Mouse (Mus musculus) limb, embryonic 13.5 days (tissue): ENCODE results near the gene Sdk2. TPM values are rescaled to one million over a fixed set of nuclear protein-coding genes. Genes with fewer than 3 reads are reported as not detected.

Experiments
- ATAC-seq: fragments of 200-750 bp; cut with Nextera tagmentation; 2 replicates; pipeline ENCODE4 v1.8.0; 2017; ENCODE audit warnings: low read depth, moderate number of reproducible peaks, moderate TSS enrichment; ENCODE audit not compliant: low FRiP score
- H3K27ac ChIP-seq: fragments of 300-500 bp; sonication (generic); 2 replicates; pipeline ENCODE4 v1.5.1; 2015; ENCODE audit warnings: inconsistent platforms, mild to moderate bottlenecking, moderate library complexity
- H3K27me3 ChIP-seq: fragments of 300-500 bp; sonication (generic); 2 replicates; pipeline ENCODE4 v1.6.1; 2015; ENCODE audit warnings: mild to moderate bottlenecking, inconsistent platforms
- H3K36me3 ChIP-seq: fragments of 300-500 bp; sonication (generic); 2 replicates; pipeline ENCODE4 v1.6.1; 2015; ENCODE audit warnings: inconsistent platforms, mild to moderate bottlenecking, moderate library complexity
- H3K4me1 ChIP-seq: fragments of 300-500 bp; sonication (generic); 2 replicates; pipeline ENCODE4 v1.6.1; 2015; ENCODE audit warnings: inconsistent platforms
- H3K4me2 ChIP-seq: fragments of 300-500 bp; sonication (generic); replicated peaks from 2 replicates; pipeline ENCODE4 v1.6.1; 2015; ENCODE audit warnings: inconsistent platforms, mild to moderate bottlenecking, moderate library complexity
- H3K4me3 ChIP-seq: fragments of 300-500 bp; sonication (generic); 2 replicates; pipeline ENCODE4 v1.5.1; 2015; ENCODE audit warnings: moderate library complexity, mild to moderate bottlenecking, inconsistent platforms
- H3K9ac ChIP-seq: fragments of 300-500 bp; sonication (generic); 2 replicates; pipeline ENCODE4 v1.6.1; 2015; ENCODE audit warnings: mild to moderate bottlenecking, inconsistent platforms
- H3K9me3 ChIP-seq: fragments of 300-500 bp; sonication (generic); 2 replicates; pipeline ENCODE4 v1.6.1; 2016; ENCODE audit warnings: inconsistent platforms
- WGBS: fragments of 180-500 bp; shearing (Covaris S2); methylation state at CpG from one replicate; pipeline ENCODE4 v1.1.7; 2015; 5-methylcytosine and 5-hydroxymethylcytosine counted together
- polyA plus RNA-seq: library from polyadenylated mRNA; unstranded; fragments of >200 nt; fragmentation: Nextera tagmentation; extraction: Ambion mirVana; gene quantifications from 2 replicates; pipeline ENCODE4 v1.2.1, GENCODE M21; 2015

The Sdk2 gene
- polyA plus RNA-seq, 1 experiment from 2014 or later: 5.8 TPM

DNA sequence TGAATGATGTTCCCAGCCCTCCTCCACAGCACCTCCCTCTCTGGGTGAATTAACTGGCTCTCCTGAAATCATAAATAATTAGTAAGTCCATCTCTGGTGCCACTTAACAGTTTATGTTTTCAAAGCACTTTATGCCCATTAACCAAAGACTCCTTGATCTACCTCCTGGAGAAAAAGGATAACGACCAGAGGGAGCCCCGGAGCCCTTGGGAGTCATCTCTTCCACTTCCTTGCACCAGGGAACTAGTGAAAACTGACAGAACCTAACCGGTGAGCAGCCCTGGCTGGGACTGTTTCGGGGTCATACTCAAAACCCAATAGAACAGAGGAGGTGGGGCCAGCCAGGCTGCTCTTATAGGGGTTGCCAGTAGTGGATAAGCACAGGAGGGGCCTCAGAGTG lies 22.5 kb downstream of the Sdk2 start:
- Histone ChIP-seq H3K9me3 (peaks cover 5% of the 10 kb centered on the region; the same call in 1 of the 2 replicates), H3K4me2 (no peak overlapping the region), H3K4me3 (no peak overlapping the region), H3K36me3 (no peaks in the 10 kb centered on the region), H3K27ac (no peak overlapping the region), H3K9ac (no peak overlapping the region), H3K27me3 (no peaks in the 10 kb centered on the region), H3K4me1 (peaks cover 30% of the 10 kb centered on the region)
- WGBS: 45% methylated on average over 4 of the region's 4 CpGs
- no peak for ATAC-seq

DNA sequence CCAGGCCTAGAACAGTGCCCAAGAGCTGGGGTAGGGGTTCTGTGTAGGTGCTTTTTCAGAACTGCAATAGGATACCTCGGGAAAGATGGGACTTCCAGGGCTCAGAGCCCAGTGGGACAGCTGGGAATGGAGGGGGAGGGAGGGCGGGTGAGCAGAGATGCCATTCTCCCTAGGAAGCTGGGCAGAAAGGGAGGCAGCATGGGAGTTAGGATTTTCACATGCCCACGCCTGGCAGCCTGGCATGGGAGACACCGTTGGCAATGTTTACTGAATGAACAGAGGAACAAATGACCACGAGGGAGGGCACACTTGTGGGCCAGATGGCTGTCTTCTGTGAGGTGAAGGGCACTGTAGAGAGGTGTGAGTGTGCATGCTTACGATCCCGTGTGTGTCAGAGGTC lies 23.3 kb downstream of the Sdk2 start:
- Histone ChIP-seq H3K27ac (no peak overlapping the region), H3K4me1 (peaks cover 30% of the 10 kb centered on the region), H3K4me2 (no peak overlapping the region), H3K9me3 (peaks cover 5% of the 10 kb centered on the region; the same call in 1 of the 2 replicates), H3K36me3 (no peaks in the 10 kb centered on the region), H3K4me3 (no peak overlapping the region), H3K9ac (no peak overlapping the region), H3K27me3 (no peaks in the 10 kb centered on the region)
- no peak for ATAC-seq
- 63% methylated on average over 7 of the region's 7 CpGs for WGBS

DNA sequence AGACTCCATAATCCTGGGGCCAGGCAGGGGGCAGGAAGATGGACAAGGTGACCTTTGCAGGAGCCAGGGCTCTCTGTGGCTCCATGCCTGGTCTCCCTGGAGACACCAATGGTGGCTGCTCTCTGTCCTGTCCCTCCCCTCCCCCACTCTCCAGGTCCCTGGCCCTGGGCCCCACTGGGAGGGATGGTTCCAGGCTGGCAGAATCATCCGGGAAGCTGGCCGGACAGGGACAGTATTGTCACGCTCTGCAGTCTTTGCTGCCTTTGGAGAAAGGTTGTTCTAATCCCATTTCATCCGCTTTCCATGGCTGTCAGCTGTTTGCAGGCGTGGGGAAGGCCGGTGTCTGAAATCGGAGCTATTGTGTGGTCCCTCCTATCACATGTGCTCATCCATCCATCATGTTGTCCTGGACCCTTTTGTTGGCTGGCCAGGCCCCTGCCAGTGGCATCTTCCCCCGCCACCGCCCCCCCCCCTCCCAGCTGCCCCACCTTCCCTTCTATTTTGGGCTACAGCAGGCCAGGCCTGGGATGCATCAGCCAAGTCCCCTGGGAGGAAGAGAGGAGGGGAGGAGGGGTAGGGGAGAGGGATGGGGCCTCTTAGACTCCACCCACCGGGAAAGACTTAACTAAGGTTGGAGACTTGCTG lies 26.3 kb downstream of the Sdk2 start:
- H3K4me3 ChIP-seq: no peak overlapping the region
- peak; percentile 59 for ATAC-seq
- H3K9ac ChIP-seq: no peak overlapping the region
- H3K27me3 ChIP-seq: no peaks in the 10 kb centered on the region
- no peaks in the 10 kb centered on the region for H3K36me3 ChIP-seq
- H3K4me1 ChIP-seq: peaks cover 21% of the 10 kb centered on the region
- WGBS: 21% methylated on average over 9 of the region's 10 CpGs
- no peaks in the 10 kb centered on the region for H3K9me3 ChIP-seq
- no peak overlapping the region for H3K27ac ChIP-seq
- no peak overlapping the region for H3K4me2 ChIP-seq

DNA sequence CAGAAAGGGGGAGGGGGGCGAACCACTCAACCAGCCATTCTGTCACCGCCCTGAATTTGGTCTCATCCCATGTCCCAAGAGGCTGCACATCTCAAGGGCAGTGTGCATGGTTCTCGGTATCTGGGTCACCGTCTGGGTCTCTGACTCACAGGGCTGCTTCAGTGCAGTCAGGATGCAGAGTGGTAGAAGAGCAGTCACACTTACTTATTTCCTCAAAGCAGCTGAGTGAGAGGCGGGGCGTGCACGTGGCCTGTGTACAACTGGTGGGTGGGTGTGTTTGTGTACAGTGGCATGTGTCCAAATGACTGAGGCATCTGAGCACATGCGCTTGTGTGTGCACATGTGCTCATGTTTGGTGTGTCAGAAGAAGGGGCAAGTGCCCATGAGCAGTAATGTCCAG lies 28.8 kb downstream of the Sdk2 start:
- 83% methylated on average over 8 of the region's 8 CpGs for WGBS

GRCm38 (mm10) chr11:114031491-114031890 lies 35.4 kb downstream of the Sdk2 start:
- Histone ChIP-seq H3K4me2 (no peak overlapping the region), H3K27me3 (no peaks in the 10 kb centered on the region), H3K36me3 (no peaks in the 10 kb centered on the region), H3K27ac (peak overlapping the region; percentile 53; the same call in 1 of the 2 replicates), H3K9me3 (no peaks in the 10 kb centered on the region), H3K9ac (no peak overlapping the region), H3K4me3 (no peak overlapping the region), H3K4me1 (peaks cover 30% of the 10 kb centered on the region)
- WGBS: 73% methylated on average over 10 of the region's 10 CpGs
- ATAC-seq: peak; percentile 45; the same call in 1 of the 2 replicates

More for the DNA sequence above, 28.8 kb downstream of the Sdk2 start:
- peaks cover 14% of the 10 kb centered on the region for H3K4me1 ChIP-seq
- H3K9me3 ChIP-seq: no peaks in the 10 kb centered on the region
- H3K4me3 ChIP-seq: no peak overlapping the region
- no peaks in the 10 kb centered on the region for H3K27me3 ChIP-seq
- H3K9ac ChIP-seq: no peak overlapping the region
- H3K4me2 ChIP-seq: no peak overlapping the region
- no peaks in the 10 kb centered on the region for H3K36me3 ChIP-seq
- ATAC-seq: no peak
- no peak overlapping the region for H3K27ac ChIP-seq

DNA sequence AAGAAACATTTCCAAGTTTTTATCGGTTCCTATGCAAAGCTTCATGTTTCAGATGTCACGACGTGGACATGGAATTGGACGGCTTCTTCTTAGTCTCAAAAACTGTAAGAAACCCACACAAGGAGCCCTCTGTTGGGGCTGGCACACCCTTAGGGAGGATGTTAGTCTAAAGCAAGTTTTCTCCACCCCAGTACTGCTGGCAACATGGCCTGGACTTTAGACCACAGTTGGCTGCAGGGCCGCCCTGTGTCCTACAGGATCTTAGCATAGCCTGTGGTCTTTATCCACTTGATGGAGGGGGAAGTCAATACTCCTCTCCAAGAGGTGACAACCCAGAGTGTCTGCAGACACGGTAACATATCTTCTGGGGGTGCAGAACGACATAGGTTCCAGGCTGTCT lies 36.6 kb downstream of the Sdk2 start:
- Histone ChIP-seq H3K4me1 (peaks cover 30% of the 10 kb centered on the region), H3K9ac (no peak overlapping the region), H3K4me2 (no peak overlapping the region), H3K36me3 (no peaks in the 10 kb centered on the region), H3K27ac (0 out of 2 replicates have a peak overlapping the region, but pooled peaks have one; percentile 48), H3K9me3 (no peaks in the 10 kb centered on the region), H3K27me3 (peaks cover 5% of the 10 kb centered on the region), H3K4me3 (no peak overlapping the region)
- WGBS: 78% methylated on average over 7 of the region's 7 CpGs
- ATAC-seq: no peak

GRCm38 (mm10) chr11:114028512-114028911 lies 38.3 kb downstream of the Sdk2 start:
- Histone ChIP-seq H3K27ac (no peak overlapping the region), H3K4me3 (no peak overlapping the region), H3K4me1 (peaks cover 30% of the 10 kb centered on the region), H3K9me3 (no peaks in the 10 kb centered on the region), H3K4me2 (no peak overlapping the region), H3K36me3 (no peaks in the 10 kb centered on the region), H3K27me3 (peaks cover 5% of the 10 kb centered on the region), H3K9ac (no peak overlapping the region)
- 10% methylated on average over 6 of the region's 6 CpGs for WGBS
- ATAC-seq: no peak

DNA sequence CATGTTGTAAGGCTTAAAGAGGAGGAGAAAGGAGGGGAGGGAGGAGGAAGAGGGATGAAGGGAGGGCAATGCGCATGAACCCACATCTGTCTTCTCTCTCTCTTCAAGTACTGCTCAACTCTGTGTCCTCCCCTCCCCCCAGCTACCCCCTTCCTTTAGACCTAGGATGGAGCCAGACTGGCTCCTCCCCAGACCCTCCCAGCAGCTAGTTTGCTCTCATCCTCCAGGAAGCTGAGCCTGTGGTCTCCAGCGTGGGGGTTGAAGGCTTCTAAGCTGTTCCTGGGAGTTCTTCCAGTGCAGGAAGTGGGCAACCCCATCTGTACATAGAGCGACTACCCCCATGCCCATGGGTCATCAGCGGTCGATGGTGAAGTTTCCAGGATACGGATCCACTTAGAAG lies 38.8 kb downstream of the Sdk2 start:
- Histone ChIP-seq H3K36me3 (no peaks in the 10 kb centered on the region), H3K4me1 (peaks cover 30% of the 10 kb centered on the region), H3K27me3 (peaks cover 5% of the 10 kb centered on the region), H3K27ac (no peak overlapping the region), H3K9me3 (no peaks in the 10 kb centered on the region), H3K4me3 (no peak overlapping the region), H3K9ac (no peak overlapping the region), H3K4me2 (no peak overlapping the region)
- WGBS: 41% methylated on average over 6 of the region's 6 CpGs
- no peak for ATAC-seq

GRCm38 (mm10) chr11:114025056-114025455 lies 41.8 kb downstream of the Sdk2 start:
- Histone ChIP-seq H3K9me3 (no peaks in the 10 kb centered on the region), H3K4me2 (no peak overlapping the region), H3K4me3 (no peak overlapping the region), H3K36me3 (no peaks in the 10 kb centered on the region), H3K9ac (no peak overlapping the region), H3K27me3 (peaks cover 18% of the 10 kb centered on the region), H3K27ac (no peak overlapping the region), H3K4me1 (peaks cover 26% of the 10 kb centered on the region)
- no peak for ATAC-seq
- 94% methylated on average over 2 of the region's 2 CpGs for WGBS

DNA sequence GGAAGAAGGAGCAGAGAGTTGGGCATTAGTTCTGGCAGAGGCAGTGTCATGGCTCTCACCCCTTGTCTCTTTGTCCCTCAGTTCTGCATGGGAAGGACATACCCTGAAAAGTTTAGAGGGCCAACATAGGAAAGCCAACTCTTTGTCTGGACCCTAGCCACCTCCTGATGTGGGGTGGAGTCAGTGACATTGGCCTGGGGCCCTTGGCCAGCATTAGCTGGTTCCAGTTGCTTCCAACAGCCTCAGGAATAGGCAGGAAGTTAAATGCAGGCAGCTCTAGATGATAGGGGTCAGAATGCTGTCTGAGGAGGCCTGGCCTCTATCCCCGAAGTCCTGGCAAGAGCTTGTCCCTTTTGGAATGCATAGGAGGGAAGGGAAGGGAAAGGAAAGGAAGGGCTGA lies 42.9 kb downstream of the Sdk2 start:
- no peaks in the 10 kb centered on the region for H3K9me3 ChIP-seq
- WGBS: 46% methylated on average over 1 of the region's 1 CpGs
- no peak overlapping the region for H3K4me3 ChIP-seq
- no peak overlapping the region for H3K9ac ChIP-seq
- peaks cover 28% of the 10 kb centered on the region for H3K4me1 ChIP-seq
- H3K27me3 ChIP-seq: peaks cover 29% of the 10 kb centered on the region
- no peak overlapping the region for H3K4me2 ChIP-seq
- H3K27ac ChIP-seq: no peak overlapping the region
- H3K36me3 ChIP-seq: no peaks in the 10 kb centered on the region
- ATAC-seq: no peak

- Histone ChIP-seq H3K4me1 (peaks cover 23% of the 10 kb centered on the region), H3K27ac (no peak overlapping the region), H3K9ac (no peak overlapping the region), H3K4me3 (no peak overlapping the region), H3K9me3 (no peaks in the 10 kb centered on the region), H3K4me2 (no peak overlapping the region), H3K36me3 (no peaks in the 10 kb centered on the region), H3K27me3 (peaks cover 47% of the 10 kb centered on the region)
- ATAC-seq: no peak
- 65% methylated on average over 4 of the region's 4 CpGs for WGBS
Measured at GRCm38 (mm10) chr11:114022166-114022565, 44.7 kb downstream of the Sdk2 start.

- H3K9ac ChIP-seq: no peak overlapping the region
- H3K4me1 ChIP-seq: peaks cover 41% of the 10 kb centered on the region
- H3K36me3 ChIP-seq: no peaks in the 10 kb centered on the region
- ATAC-seq: no peak
- no peaks in the 10 kb centered on the region for H3K9me3 ChIP-seq
- H3K27me3 ChIP-seq: peaks cover 68% of the 10 kb centered on the region
- H3K27ac ChIP-seq: no peak overlapping the region
- WGBS: 24% methylated on average over 11 of the region's 11 CpGs
- no peak overlapping the region for H3K4me3 ChIP-seq
- H3K4me2 ChIP-seq: no peak overlapping the region
Measured at GRCm38 (mm10) chr11:114019087-114019486, 47.8 kb downstream of the Sdk2 start.

DNA sequence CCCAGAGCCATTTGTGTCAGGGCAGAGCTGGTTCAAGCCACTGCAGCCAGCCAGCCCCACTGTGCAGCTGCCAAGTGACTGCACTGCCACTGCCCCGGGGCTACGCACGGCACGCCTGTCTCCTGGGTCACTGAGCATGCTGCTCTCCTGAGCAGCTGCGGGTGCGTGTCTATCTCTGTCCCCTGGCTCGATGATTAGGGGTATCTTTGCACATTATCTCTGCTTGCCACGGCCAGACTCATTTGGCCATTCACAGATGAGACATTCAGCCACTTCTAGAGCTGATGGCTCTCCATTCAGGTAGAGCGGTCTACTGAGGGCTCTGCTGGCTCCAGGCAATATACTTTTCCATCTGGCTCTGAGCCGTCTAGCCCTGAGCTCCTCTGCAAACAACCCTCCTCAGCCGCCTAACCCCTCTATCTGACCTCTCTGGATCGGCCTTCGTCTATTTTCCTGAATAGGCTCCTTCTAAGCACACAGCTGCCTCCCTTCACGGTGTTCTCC lies 49.9 kb downstream of the Sdk2 start:
- H3K36me3 ChIP-seq: no peaks in the 10 kb centered on the region
- ATAC-seq: no peak
- H3K27me3 ChIP-seq: peaks cover 80% of the 10 kb centered on the region
- WGBS: 40% methylated on average over 14 of the region's 14 CpGs
- H3K4me3 ChIP-seq: no peak overlapping the region
- H3K9ac ChIP-seq: peak overlapping the region; percentile 39; the same call in 1 of the 2 replicates
- no peaks in the 10 kb centered on the region for H3K9me3 ChIP-seq
- H3K27ac ChIP-seq: no peak overlapping the region
- peaks cover 41% of the 10 kb centered on the region for H3K4me1 ChIP-seq
- H3K4me2 ChIP-seq: no peak overlapping the region
